Mouse (Mus musculus) kidney, embryonic 16.5 days (tissue): Measurements from ENCODE around the gene Cog6. TPM values are rescaled to one million over a fixed set of nuclear protein-coding genes. Genes with fewer than 3 reads are reported as not detected.

Experiments used
- ATAC-seq: fragments of 200-750 bp; cut with Nextera tagmentation; 2 replicates; pipeline ENCODE4 v1.8.0; 2017; ENCODE audit warnings: moderate TSS enrichment; ENCODE audit not compliant: low FRiP score, low TSS enrichment
- H3K27ac ChIP-seq: fragments of 300-500 bp; sonication (generic); 2 replicates; pipeline ENCODE4 v1.5.1; 2014; ENCODE audit warnings: low read length
- H3K27me3 ChIP-seq: fragments of 300-500 bp; sonication (generic); 2 replicates; pipeline ENCODE4 v1.6.1; 2014; ENCODE audit warnings: low read length, control low read depth, mixed read lengths; ENCODE audit not compliant: insufficient read depth
- H3K36me3 ChIP-seq: fragments of 300-500 bp; sonication (generic); 2 replicates; pipeline ENCODE4 v1.6.1; 2014; ENCODE audit warnings: low read length, control low read depth, mixed read lengths; ENCODE audit not compliant: insufficient read depth
- H3K4me1 ChIP-seq: fragments of 300-500 bp; sonication (generic); 2 replicates; pipeline ENCODE4 v1.6.1; 2014; ENCODE audit warnings: low read length, control low read depth, mixed read lengths; ENCODE audit not compliant: insufficient read depth
- H3K4me2 ChIP-seq: fragments of 300-500 bp; sonication (generic); replicated peaks from 2 replicates; pipeline ENCODE4 v1.6.1; 2014; ENCODE audit warnings: low read depth, low read length
- H3K4me3 ChIP-seq: fragments of 300-500 bp; sonication (generic); 2 replicates; pipeline ENCODE4 v1.5.1; 2014; ENCODE audit warnings: mild to moderate bottlenecking, low read length
- H3K9ac ChIP-seq: fragments of 300-500 bp; sonication (generic); replicated peaks from 2 replicates; pipeline ENCODE4 v1.6.1; 2014; ENCODE audit warnings: low read length
- H3K9me3 ChIP-seq: fragments of 300-500 bp; sonication (generic); 2 replicates; pipeline ENCODE4 v1.6.1; 2016; ENCODE audit warnings: low read length, control low read depth
- WGBS: fragments of 180-500 bp; shearing (Covaris S2); extraction: QIAGEN DNeasy Blood & Tissue Kit; methylation state at CpG from one replicate; pipeline ENCODE4 v1.1.7; 2014; 5-methylcytosine and 5-hydroxymethylcytosine counted together
- polyA plus RNA-seq: library from polyadenylated mRNA; unstranded; fragments of >200 nt; fragmentation: Nextera tagmentation; extraction: Ambion mirVana; gene quantifications from 2 replicates; pipeline ENCODE4 v1.2.1, GENCODE M21; 2015

Cog6 gene
- polyA plus RNA-seq, 1 experiment from 2014 or later: 53.3 TPM

DNA sequence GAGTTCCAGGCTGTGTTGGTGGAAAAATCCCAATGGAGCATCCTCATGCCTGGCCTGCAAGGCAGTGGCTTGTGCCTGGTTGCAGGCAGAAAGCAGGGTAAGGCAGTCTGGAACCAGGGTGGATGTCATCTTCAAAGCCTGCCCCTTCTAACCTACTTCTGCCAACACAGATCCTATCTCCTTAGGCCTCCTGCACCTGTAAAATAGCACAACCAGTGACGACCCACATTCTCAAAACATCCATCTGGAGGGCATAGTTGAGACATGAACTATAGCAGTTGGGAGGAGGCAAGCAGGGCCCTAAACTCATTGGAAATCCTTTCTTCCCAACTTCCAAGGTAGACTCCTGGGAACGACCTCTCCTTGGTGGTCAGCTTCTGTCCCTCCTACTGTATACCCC, 85.1 kb downstream of the Cog6 start:
- Histone ChIP-seq H3K27ac (no peak overlapping the region), H3K4me1 (no peaks in the 10 kb centered on the region), H3K9ac (no peak overlapping the region), H3K27me3 (no peaks in the 10 kb centered on the region), H3K4me3 (no peak overlapping the region), H3K4me2 (no peak overlapping the region), H3K36me3 (no peaks in the 10 kb centered on the region), H3K9me3 (no peaks in the 10 kb centered on the region)
- WGBS: 69% methylated on average over 2 of the region's 2 CpGs
- ATAC-seq: no peak

Other genes starting within 250 kb of the Cog6 start
- 130 and 139 TPM in 2 replicates for gene Lhfp, start 24.3 kb upstream of the Cog6 start, polyA plus RNA-seq